Mouse (Mus musculus) limb, embryonic 14.5 days (tissue): ENCODE data around the gene Ccdc43. TPM values are rescaled to one million over a fixed set of nuclear protein-coding genes. Genes with fewer than 3 reads are reported as not detected.

Experiments
- ATAC-seq: fragments of 200-750 bp; cut with Nextera tagmentation; 2 replicates; pipeline ENCODE4 v1.8.0; 2017; ENCODE audit warnings: low read depth, moderate number of reproducible peaks, moderate TSS enrichment; ENCODE audit not compliant: low FRiP score
- DNase-seq: peaks from one replicate; pipeline ENCODE4 v3.0.0-alpha.2; 2015; ENCODE audit warnings: low spot score
- H3K27ac ChIP-seq: fragments of 300-500 bp; sonication (generic); replicated peaks from 2 replicates; pipeline ENCODE4 v1.5.1; 2014; ENCODE audit warnings: low read depth, mild to moderate bottlenecking, low read length, moderate library complexity, mixed read lengths
- H3K27me3 ChIP-seq: fragments of 300-500 bp; sonication (generic); 2 replicates; pipeline ENCODE4 v1.6.1; 2014; ENCODE audit warnings: low read length, mixed read lengths; ENCODE audit not compliant: control insufficient read depth, insufficient read depth
- H3K36me3 ChIP-seq: fragments of 300-500 bp; sonication (generic); 2 replicates; pipeline ENCODE4 v1.6.1; 2014; ENCODE audit warnings: mild to moderate bottlenecking, low read length, moderate library complexity, mixed read lengths; ENCODE audit not compliant: control insufficient read depth, insufficient read depth
- H3K4me1 ChIP-seq: fragments of 300-500 bp; sonication (generic); 2 replicates; pipeline ENCODE4 v1.6.1; 2014; ENCODE audit warnings: antibody characterized with exemption, low read length, mixed read lengths; ENCODE audit not compliant: control insufficient read depth, insufficient read depth
- H3K4me2 ChIP-seq: fragments of 300-500 bp; sonication (generic); replicated peaks from 2 replicates; pipeline ENCODE4 v1.6.1; 2014; ENCODE audit warnings: low read depth, mild to moderate bottlenecking, low read length, moderate library complexity; ENCODE audit not compliant: severe bottlenecking
- H3K4me3 ChIP-seq: fragments of 300-500 bp; sonication (generic); replicated peaks from 2 replicates; pipeline ENCODE4 v1.5.1; 2014; ENCODE audit warnings: low read length
- H3K9ac ChIP-seq: fragments of 300-500 bp; sonication (generic); 2 replicates; pipeline ENCODE4 v1.6.1; 2014; ENCODE audit warnings: mild to moderate bottlenecking, low read depth, low read length, moderate library complexity; ENCODE audit not compliant: severe bottlenecking
- H3K9me3 ChIP-seq: fragments of 300-500 bp; sonication (generic); 2 replicates; pipeline ENCODE4 v1.6.1; 2016; ENCODE audit warnings: low read length; ENCODE audit not compliant: control insufficient read depth
- POLR2A ChIP-seq: fragments of 200-500 bp; IDR thresholded peaks from 2 replicates; pipeline ENCODE4 v1.8.0; 2012; ENCODE audit warnings: inconsistent platforms, mild to moderate bottlenecking, moderate library complexity, borderline replicate concordance; ENCODE audit not compliant: insufficient read depth, insufficient read length; ENCODE audit errors: extremely low read depth
- WGBS: fragments of 180-500 bp; shearing (Covaris S2); extraction: QIAGEN DNeasy Blood & Tissue Kit; methylation state at CpG from one replicate; pipeline ENCODE4 v1.1.7; 2014; 5-methylcytosine and 5-hydroxymethylcytosine counted together
- polyA plus RNA-seq, 2 experiments: library from polyadenylated mRNA; depleted of rRNA in 1 of 2; stranded (reverse) in 1 of 2; unstranded in 1 of 2; fragments of >200 nt; fragmentation: Nextera tagmentation in 1 of 2; extraction: Ambion mirVana in 1 of 2; gene quantifications; 2 replicates each; pipeline versions ENCODE4 v1.2.1 to v1.2.3; 2012 to 2014

Ccdc43 gene
- 18.6 and 23.6 TPM in 2 replicates for polyA plus RNA-seq (2012; rRNA removed)
- 36.6 and 38.1 TPM in 2 replicates for polyA plus RNA-seq (2014; fragmentation: Nextera tagmentation; extraction: Ambion mirVana)

DNA sequence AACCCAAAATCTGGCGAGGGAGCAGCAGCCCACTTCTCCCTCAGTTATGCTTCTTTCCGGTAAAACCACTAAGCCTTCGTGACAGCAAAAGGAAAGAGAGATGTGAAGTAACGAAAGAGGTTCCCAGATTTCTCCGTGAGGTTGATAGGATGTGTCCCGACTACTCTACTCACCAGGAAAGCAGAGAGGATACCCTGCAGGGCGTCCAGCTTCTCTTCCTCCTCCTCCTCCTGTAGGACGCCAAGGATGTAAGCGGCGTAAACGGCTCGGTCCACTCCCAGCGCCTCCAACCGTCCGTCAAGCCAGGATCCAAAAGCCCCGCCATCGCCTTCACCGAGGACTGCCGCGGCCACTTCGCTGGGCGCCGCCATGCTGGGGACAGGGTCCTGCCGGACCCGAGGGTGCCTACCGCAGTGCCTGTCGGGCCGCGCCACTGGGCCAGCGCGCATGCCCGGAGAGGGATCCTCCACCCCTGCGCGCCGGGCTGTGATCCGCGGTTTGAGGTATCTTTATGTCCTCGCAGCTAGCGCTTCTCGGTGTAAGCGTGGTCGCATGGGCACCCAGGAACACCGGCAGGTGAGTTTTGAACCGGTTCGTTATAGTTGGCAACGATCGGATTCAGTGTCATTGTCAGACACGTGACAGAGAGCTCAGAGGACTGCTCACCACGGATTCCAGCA is at the start of gene Ccdc43:
Gene Ccdc43 (minus strand): TSS at position 445 of the 680 bp plus-strand sequence.
- Histone ChIP-seq H3K36me3 (peaks cover 4% of the 10 kb centered on the region), H3K27me3 (no peaks in the 10 kb centered on the region), H3K4me3 (peak within 1 kb of the TSS; percentile 72), H3K9me3 (no peaks in the 10 kb centered on the region), H3K9ac (peak within 1 kb of the TSS; percentile 79), H3K27ac (peak within 1 kb of the TSS; percentile 27; the same call in 1 of the 2 replicates), H3K4me1 (peaks cover 6% of the 10 kb centered on the region; the same call in 1 of the 2 replicates), H3K4me2 (peak within 1 kb of the TSS; percentile 67)
- ATAC-seq (peak; percentile 96), DNase-seq (peak; percentile 71)
- under 1% methylated on average over 49 of the region's 49 CpGs for WGBS
- peak; percentile 93 for TF ChIP-seq POLR2A

- no peak overlapping the region for H3K9ac ChIP-seq
- H3K4me2 ChIP-seq: no peak overlapping the region
- no peak for TF ChIP-seq POLR2A
- no peak overlapping the region for H3K27ac ChIP-seq
- H3K27me3 ChIP-seq: 0 out of 2 replicates have a peak, but pooled peaks cover 6% of the 10 kb centered on the region
- ATAC-seq (no peak), DNase-seq (no peak)
- H3K9me3 ChIP-seq: no peaks in the 10 kb centered on the region
- H3K36me3 ChIP-seq: no peaks in the 10 kb centered on the region
- H3K4me1 ChIP-seq: peaks cover 5% of the 10 kb centered on the region
- H3K4me3 ChIP-seq: no peak overlapping the region
- WGBS: 83% methylated on average over 3 of the region's 3 CpGs
Measured at GRCm38 (mm10) chr11:102744746-102745145, 47.2 kb upstream of the Ccdc43 start.

DNA sequence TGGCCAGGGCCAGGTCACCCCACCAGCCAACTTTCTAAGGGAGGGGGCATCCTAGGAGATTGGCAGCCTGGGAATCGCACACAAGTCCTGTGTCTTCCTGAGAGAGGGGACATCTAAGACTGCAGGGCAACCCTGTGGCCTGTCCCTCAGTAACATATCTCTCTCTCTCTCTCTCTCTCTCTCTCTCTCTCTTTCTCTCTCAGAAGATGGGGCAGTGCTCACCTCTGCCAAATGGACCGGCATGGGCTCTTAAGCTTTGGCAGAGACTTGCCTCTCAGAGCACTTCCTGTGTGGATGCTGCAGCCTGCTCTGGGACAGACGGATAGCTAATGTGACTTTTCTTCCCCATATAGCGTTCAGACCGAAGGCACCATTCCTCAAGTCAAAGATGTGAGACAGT is 45.3 kb upstream of the Ccdc43 start:
- Histone ChIP-seq H3K36me3 (no peaks in the 10 kb centered on the region), H3K4me2 (no peak overlapping the region), H3K27ac (no peak overlapping the region), H3K4me3 (no peak overlapping the region), H3K9me3 (no peaks in the 10 kb centered on the region), H3K27me3 (0 out of 2 replicates have a peak, but pooled peaks cover 6% of the 10 kb centered on the region), H3K9ac (no peak overlapping the region), H3K4me1 (peaks cover 9% of the 10 kb centered on the region)
- WGBS: 76% methylated on average over 5 of the region's 5 CpGs
- TF ChIP-seq POLR2A: no peak
- no peak for DNase-seq
- no peak for ATAC-seq

DNA sequence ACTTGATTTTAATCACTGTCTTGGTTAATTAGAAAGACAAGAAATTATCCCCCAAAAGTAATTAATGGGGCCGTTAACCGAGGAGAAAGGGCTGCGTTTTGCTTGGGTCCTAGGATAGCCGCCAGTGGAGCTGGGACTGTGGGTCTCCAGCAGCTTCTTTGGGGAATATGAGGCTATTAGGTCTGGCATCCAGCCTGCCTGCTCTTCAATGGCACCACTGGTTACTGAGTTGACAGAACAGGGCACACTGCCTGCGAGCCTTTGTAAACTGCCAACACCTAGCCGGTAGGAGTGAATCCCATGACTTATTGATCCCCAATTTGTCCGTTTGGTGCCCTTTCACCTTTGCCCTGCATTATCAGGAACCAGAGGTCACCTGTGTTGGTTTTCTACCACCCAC is 44.5 kb upstream of the Ccdc43 start:
- Histone ChIP-seq H3K27me3 (0 out of 2 replicates have a peak, but pooled peaks cover 6% of the 10 kb centered on the region), H3K4me3 (no peak overlapping the region), H3K9me3 (no peaks in the 10 kb centered on the region), H3K4me2 (no peak overlapping the region), H3K27ac (no peak overlapping the region), H3K36me3 (no peaks in the 10 kb centered on the region), H3K4me1 (peaks cover 9% of the 10 kb centered on the region), H3K9ac (no peak overlapping the region)
- TF ChIP-seq POLR2A: no peak
- DNase-seq (no peak), ATAC-seq (no peak)
- WGBS: 37% methylated on average over 7 of the region's 7 CpGs

DNA sequence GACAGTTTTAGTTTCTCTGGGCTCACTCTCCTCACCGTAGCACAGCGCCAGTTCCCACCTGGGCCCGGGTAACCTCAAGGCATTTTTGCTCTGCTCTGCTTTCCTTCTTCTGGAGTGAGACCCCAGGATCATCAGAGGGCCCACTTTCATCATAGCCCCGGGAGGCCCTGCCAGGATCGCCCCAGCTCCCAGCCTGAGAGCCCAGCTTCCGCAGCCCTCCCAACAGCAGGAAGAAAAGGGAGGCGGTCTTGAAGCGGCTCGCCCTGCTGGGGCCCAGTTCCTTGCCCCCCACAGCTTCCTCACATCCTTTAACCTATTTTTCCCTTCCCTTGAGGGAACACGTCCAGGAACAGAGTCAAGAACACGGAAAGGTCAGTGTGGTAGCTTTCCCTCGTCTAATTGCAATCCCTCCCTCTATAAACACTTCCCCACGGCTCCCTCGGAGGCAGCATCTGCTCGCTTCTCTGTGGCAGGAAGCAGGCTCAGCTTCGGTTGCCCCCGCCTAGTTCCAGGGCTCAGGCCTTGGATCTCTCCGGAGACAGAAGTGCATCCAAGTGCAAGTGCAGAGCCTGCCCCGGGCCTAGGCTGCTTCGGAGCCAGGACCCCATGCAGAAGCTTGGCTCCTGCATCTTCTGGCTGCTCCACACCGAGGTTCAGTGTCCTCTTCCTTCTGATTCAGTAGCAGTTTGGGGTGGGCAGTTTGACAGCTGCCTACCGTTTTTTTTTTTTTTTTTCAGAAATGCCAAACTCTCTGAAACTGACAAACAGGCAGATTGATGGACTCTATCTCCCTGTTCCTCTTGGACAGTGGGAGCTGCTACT is 43.8 kb upstream of the Ccdc43 start:
- Histone ChIP-seq H3K4me3 (no peak overlapping the region), H3K9me3 (no peaks in the 10 kb centered on the region), H3K36me3 (no peaks in the 10 kb centered on the region), H3K27me3 (0 out of 2 replicates have a peak, but pooled peaks cover 6% of the 10 kb centered on the region), H3K9ac (peak overlapping the region; percentile 31; the same call in 1 of the 2 replicates), H3K4me1 (peaks cover 9% of the 10 kb centered on the region), H3K4me2 (no peak overlapping the region), H3K27ac (no peak overlapping the region)
- TF ChIP-seq POLR2A: no peak
- WGBS: 9% methylated on average over 20 of the region's 22 CpGs
- DNase-seq (no peak), ATAC-seq (no peak)
